Mouse (Mus musculus): Measurements from ENCODE around the gene Rasgef1c.

DNA sequence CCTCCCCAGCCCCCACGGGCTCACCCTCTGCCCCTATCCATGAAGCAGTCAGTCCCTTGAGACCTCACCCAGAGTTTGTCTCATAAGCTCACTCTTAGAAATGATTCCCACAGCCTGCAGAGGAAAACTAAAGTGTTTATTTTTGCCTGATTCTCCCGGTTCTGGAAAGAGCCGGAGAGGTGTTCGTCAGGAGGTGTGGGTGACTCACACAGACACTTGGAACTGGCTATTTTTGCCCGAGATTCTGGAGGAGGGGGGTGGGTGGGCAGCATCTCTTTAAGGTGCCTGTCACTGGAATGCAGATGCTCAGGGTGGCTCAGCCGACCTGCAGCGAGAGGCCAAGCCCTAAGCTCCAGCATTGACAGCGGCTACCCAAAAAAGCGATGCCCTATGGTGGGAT, 34.8 kb downstream of the Rasgef1c start:
- TF ChIP-seq CTCF (IDR thresholded peaks at IDR 0.05) (no peak), EP300 (IDR thresholded peaks at IDR 0.05) (no peak)
